Mouse (Mus musculus) ES-Bruce4 (cell line): ENCODE measurements around the gene Gm47995. TPM values are rescaled to one million over a fixed set of nuclear protein-coding genes. Genes with fewer than 3 reads are reported as not detected.
"Not testable (repeated sequence)": the region's sequence is repeated elsewhere in the genome, so short reads cannot be mapped to it uniquely, and the experiment has no call there.

ENCODE experiments used
- H3K27ac ChIP-seq: 2 replicates; pipeline ENCODE4 v1.5.1; 2012; ENCODE audit warnings: low read length, inconsistent platforms; ENCODE audit not compliant: insufficient read depth
- H3K27me3 ChIP-seq: 2 replicates; pipeline ENCODE4 v1.6.1; 2012; ENCODE audit warnings: mild to moderate bottlenecking, low read length, inconsistent platforms; ENCODE audit not compliant: control insufficient read depth, poor library complexity, insufficient read depth, severe bottlenecking
- H3K36me3 ChIP-seq: 2 replicates; pipeline ENCODE4 v1.6.1; 2012; ENCODE audit warnings: inconsistent platforms, mild to moderate bottlenecking, low read length, moderate library complexity; ENCODE audit not compliant: control insufficient read depth, poor library complexity, insufficient read depth, severe bottlenecking
- H3K4me1 ChIP-seq: one replicate; pipeline ENCODE4 v1.8.1; 2011; ENCODE audit warnings: low read length; ENCODE audit not compliant: control insufficient read depth, insufficient read depth
- H3K4me3 ChIP-seq: 2 replicates; pipeline ENCODE4 v1.5.1; 2011; ENCODE audit warnings: low read depth, mild to moderate bottlenecking, low read length
- H3K9ac ChIP-seq: 2 replicates; pipeline ENCODE4 v1.6.1; 2012; ENCODE audit warnings: low read depth, mild to moderate bottlenecking, inconsistent platforms; ENCODE audit not compliant: poor library complexity, severe bottlenecking
- H3K9me3 ChIP-seq: replicated peaks from 2 replicates; pipeline ENCODE4 v1.6.1; 2012; ENCODE audit warnings: mild to moderate bottlenecking, low read length, inconsistent platforms; ENCODE audit not compliant: control insufficient read depth, poor library complexity, insufficient read depth, severe bottlenecking
- CTCF ChIP-seq: IDR thresholded peaks from one replicate; pipeline ENCODE4 v1.8.1; 2011; ENCODE audit warnings: low read depth, low read length
- EP300 ChIP-seq: IDR thresholded peaks from 2 replicates; pipeline ENCODE4 v1.6.1; 2011; ENCODE audit warnings: low read depth, low read length; ENCODE audit not compliant: insufficient read depth
- POLR2A ChIP-seq: IDR thresholded peaks from one replicate; pipeline ENCODE4 v1.8.1; 2011; ENCODE audit warnings: low read length; ENCODE audit not compliant: insufficient read depth
- polyA plus RNA-seq: library from polyadenylated mRNA; stranded (reverse); fragments of >200 nt; gene quantifications from 2 replicates; pipeline ENCODE4 v1.2.4, GENCODE M21; 2011; ENCODE audit warnings: low read depth; ENCODE audit not compliant: missing spikeins, insufficient read depth, insufficient read length

Gene Gm47995
- polyA plus RNA-seq, 1 experiment: not detected

DNA sequence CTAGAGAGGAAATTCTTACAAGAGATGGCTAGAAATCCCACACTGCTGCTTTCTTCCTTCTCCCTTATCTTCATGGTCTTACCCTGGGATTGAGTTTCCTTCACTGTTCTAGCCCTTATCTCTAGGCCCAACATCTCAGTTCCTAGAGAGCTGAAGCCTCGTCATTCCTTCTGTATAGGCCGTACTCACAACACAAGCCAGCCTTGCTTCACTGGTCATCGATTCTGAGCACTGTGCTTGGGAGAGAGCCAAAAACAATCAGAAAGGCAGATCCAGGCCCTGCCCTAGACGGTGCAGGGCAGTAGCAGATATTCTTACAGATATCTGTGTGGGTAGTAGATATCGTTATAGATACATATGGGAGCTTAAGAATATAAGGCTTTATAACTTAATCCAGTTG, 4.5 kb downstream of the Gm47995 start:
- H3K9ac ChIP-seq, H3K4me1 ChIP-seq, H3K27me3 ChIP-seq, H3K4me3 ChIP-seq, H3K27ac ChIP-seq, H3K9me3 ChIP-seq, H3K36me3 ChIP-seq: not testable (repeated sequence)

DNA sequence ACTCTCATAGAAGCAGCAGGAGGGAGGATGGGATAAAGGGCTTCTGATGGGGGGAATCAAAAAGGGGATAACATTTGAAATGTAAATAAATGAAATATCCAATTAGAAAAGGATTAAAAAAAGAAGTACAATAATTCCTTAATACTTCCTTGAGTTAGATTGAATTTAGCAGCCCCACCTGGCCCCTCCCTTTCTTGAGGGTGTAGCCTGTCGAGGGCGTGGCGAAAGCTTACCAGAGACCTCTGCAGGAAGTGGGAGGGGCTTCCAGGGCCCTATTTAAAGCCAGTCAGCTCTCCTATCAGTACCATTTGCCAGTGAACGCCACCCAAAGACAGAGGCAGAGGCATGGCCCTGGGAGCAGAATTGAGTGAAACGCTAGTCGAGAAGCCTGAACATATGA, 5.6 kb downstream of the Gm47995 start, which contains the start of gene 3110040M04Rik:
Gene 3110040M04Rik, plus strand, starts transcription at position 304 of the 400 bp plus-strand sequence.
- H3K27ac ChIP-seq, H3K9ac ChIP-seq, H3K36me3 ChIP-seq, H3K9me3 ChIP-seq, H3K4me1 ChIP-seq, H3K4me3 ChIP-seq, H3K27me3 ChIP-seq: not testable (repeated sequence)

DNA sequence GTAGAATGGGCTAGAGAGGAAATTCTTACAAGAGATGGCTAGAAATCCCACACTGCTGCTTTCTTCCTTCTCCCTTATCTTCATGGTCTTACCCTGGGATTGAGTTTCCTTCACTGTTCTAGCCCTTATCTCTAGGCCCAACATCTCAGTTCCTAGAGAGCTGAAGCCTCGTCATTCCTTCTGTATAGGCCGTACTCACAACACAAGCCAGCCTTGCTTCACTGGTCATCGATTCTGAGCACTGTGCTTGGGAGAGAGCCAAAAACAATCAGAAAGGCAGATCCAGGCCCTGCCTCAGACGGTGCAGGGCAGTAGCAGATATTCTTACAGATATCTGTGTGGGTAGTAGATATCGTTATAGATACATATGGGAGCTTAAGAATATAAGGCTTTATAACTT, 10.2 kb downstream of the Gm47995 start:
- H3K27ac ChIP-seq, H3K4me3 ChIP-seq, H3K9ac ChIP-seq, H3K9me3 ChIP-seq, H3K4me1 ChIP-seq, H3K36me3 ChIP-seq, H3K27me3 ChIP-seq: not testable (repeated sequence)

DNA sequence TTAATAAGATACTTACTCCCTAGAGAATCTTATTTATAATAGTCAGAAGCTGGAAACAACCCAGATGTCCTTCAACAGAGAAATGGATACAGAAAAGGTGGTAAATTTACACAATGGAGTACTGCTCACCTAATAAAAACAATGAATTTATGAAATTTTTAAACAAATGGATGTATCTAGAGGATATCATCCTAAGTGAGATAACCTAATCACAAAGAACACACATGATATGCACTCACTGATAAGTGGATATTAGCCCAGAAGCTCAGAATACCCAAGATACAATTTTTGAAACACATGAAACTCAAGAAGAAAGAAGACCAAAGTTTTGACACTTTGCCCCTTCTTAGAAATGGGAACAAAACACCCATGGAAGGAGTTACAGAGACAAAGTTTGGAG, 10.7 kb downstream of the Gm47995 start:
- not testable (repeated sequence) for H3K9me3 ChIP-seq, H3K9ac ChIP-seq, H3K27ac ChIP-seq, H3K4me1 ChIP-seq, H3K27me3 ChIP-seq, H3K4me3 ChIP-seq, H3K36me3 ChIP-seq

DNA sequence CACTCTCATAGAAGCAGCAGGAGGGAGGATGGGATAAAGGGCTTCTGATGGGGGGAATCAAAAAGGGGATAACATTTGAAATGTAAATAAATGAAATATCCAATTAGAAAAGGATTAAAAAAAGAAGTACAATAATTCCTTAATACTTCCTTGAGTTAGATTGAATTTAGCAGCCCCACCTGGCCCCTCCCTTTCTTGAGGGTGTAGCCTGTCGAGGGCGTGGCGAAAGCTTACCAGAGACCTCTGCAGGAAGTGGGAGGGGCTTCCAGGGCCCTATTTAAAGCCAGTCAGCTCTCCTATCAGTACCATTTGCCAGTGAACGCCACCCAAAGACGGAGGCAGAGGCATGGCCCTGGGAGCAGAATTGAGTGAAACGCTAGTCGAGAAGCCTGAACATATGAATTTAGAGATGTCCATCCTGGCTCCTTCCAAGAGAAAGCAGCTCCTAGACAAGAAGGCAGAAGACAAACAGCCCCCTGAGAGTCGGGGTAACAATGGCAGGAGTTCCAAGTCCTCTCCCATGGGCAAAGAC, 11.6 kb downstream of the Gm47995 start, which contains the start of gene Gm47996:
Gene Gm47996, plus strand, starts transcription at position 308 of the 532 bp plus-strand sequence.
- not testable (repeated sequence) for H3K9ac ChIP-seq, H3K27ac ChIP-seq, H3K4me1 ChIP-seq, H3K36me3 ChIP-seq, H3K27me3 ChIP-seq, H3K9me3 ChIP-seq, H3K4me3 ChIP-seq

DNA sequence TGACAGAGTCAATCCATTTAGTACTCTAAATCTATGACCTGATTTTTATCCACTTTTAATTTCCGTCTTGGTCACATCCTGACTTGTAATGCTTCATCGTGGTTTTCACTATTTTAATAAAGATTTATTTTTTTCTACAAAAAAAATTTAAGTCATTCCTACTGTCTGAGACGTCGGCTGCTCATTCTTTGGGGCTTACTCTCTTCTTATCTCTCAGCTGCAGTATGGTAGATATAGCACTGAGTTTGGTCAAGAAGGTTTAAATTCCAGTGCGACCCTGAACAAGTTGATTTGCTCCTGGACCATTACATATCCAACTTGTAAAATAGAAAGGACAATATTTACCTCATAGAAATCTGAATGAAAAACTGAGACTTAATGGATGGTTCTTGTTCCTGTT, 13.4 kb downstream of the Gm47995 start:
- not testable (repeated sequence) for H3K4me3 ChIP-seq, H3K4me1 ChIP-seq, H3K9ac ChIP-seq, H3K36me3 ChIP-seq, H3K27ac ChIP-seq, H3K9me3 ChIP-seq, H3K27me3 ChIP-seq

DNA sequence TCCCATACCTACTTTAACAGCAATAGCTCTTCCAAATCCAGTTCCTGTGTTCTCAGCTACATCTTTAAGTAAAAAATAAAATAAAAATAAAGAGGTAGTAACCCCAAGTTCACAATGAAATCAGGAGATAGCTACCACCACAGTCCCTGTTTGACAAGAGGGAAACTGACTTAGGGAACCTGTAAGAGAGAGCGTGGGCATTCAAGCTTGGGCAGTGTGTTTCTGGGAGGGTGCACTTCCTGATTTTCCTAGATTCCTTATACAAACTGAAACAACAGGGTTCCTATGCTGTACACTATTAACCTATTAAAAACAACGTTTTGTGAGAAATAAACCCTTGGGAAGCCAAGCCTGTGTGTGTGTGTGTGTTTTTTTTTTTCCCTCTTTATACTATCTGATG, 16.6 kb downstream of the Gm47995 start:
- Histone ChIP-seq H3K4me1 (no peaks in the 10 kb centered on the region), H3K4me3 (no peak overlapping the region), H3K27ac (no peak overlapping the region), H3K9ac (no peak overlapping the region), H3K9me3 (no peaks in the 10 kb centered on the region), H3K27me3 (no peaks in the 10 kb centered on the region; the same call in 1 of the 2 replicates), H3K36me3 (no peaks in the 10 kb centered on the region)
- TF ChIP-seq EP300 (no peak), CTCF (no peak), POLR2A (no peak)
